Mouse (Mus musculus) embryonic facial prominence, embryonic 10.5 days (tissue): Measurements from ENCODE around the gene Dusp6. TPM values are rescaled to one million over a fixed set of nuclear protein-coding genes. Genes with fewer than 3 reads are reported as not detected.
A peak's percentile ranks its signal among the peaks of the same experiment; 100 is the strongest.
"Not testable (repeated sequence)": the region's sequence is repeated elsewhere in the genome, so short reads cannot be mapped to it uniquely, and the experiment has no call there.

Source experiments
- DNase-seq: peaks from one replicate; pipeline ENCODE4 v3.0.0-alpha.2; 2017; ENCODE audit warnings: low spot score
- H3K27ac ChIP-seq: fragments of 300-500 bp; sonication (generic); replicated peaks from 2 replicates; pipeline ENCODE4 v1.5.1; 2016; ENCODE audit warnings: mild to moderate bottlenecking
- H3K27me3 ChIP-seq: fragments of 300-500 bp; sonication (generic); replicated peaks from 2 replicates; pipeline ENCODE4 v1.6.1; 2016; ENCODE audit warnings: low read depth, mild to moderate bottlenecking; ENCODE audit not compliant: poor library complexity, severe bottlenecking
- H3K36me3 ChIP-seq: fragments of 300-500 bp; sonication (generic); replicated peaks from 2 replicates; pipeline ENCODE4 v1.6.1; 2016; ENCODE audit warnings: mild to moderate bottlenecking, moderate library complexity
- H3K4me1 ChIP-seq: fragments of 300-500 bp; sonication (generic); 2 replicates; pipeline ENCODE4 v1.6.1; 2016
- H3K4me3 ChIP-seq: fragments of 300-500 bp; sonication (generic); 2 replicates; pipeline ENCODE4 v1.5.1; 2016; ENCODE audit warnings: mild to moderate bottlenecking, moderate library complexity
- H3K9me3 ChIP-seq: fragments of 300-500 bp; sonication (generic); 2 replicates; pipeline ENCODE4 v1.6.1; 2016; ENCODE audit warnings: mild to moderate bottlenecking
- WGBS: fragments of 180-500 bp; shearing (Covaris S2); methylation state at CpG from one replicate; pipeline ENCODE4 v1.1.7; 2016; 5-methylcytosine and 5-hydroxymethylcytosine counted together
- polyA plus RNA-seq: library from polyadenylated mRNA; unstranded; fragments of >200 nt; fragmentation: Nextera tagmentation; extraction: Ambion mirVana; gene quantifications from 2 replicates; pipeline ENCODE4 v1.2.1, GENCODE M21; 2016

The Dusp6 gene
- 122 and 131 TPM in 2 replicates for polyA plus RNA-seq

DNA sequence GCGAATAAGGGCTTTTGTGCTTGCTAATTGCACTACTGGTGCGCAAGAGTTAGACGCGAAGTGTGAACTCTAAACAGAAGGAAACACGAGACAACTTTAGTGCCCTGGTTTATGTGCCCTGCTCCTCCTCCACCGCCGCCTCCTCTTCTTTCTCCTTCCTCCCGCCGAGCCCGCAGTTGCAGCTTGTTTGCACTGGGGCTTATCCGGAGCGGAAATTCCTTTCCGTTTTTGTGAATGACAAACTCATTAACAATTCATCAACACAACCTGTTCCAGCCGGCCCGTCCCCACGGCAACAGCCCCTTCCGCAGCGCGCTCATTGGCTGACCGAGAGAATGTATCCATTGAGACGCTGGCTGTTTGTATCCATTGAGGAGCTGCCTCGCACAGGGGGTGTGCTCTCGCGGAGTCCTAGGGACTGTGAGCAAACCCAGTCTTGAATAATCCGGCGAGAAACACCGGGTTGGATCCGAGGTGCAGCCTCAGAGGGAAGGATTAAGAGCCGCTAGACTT is at the start of gene Dusp6:
Gene Dusp6 (plus strand): TSS at position 365 of the 513 bp plus-strand sequence.
- Histone ChIP-seq H3K27me3 (no peaks in the 10 kb centered on the region), H3K9me3 (no peaks in the 10 kb centered on the region), H3K27ac (peak within 1 kb of the TSS; percentile 99), H3K4me3 (peak within 1 kb of the TSS; percentile 87), H3K36me3 (peaks cover 24% of the 10 kb centered on the region), H3K4me1 (peaks cover 49% of the 10 kb centered on the region)
- peak; percentile 99 for DNase-seq
- under 1% methylated on average over 29 of the region's 29 CpGs for WGBS

DNA sequence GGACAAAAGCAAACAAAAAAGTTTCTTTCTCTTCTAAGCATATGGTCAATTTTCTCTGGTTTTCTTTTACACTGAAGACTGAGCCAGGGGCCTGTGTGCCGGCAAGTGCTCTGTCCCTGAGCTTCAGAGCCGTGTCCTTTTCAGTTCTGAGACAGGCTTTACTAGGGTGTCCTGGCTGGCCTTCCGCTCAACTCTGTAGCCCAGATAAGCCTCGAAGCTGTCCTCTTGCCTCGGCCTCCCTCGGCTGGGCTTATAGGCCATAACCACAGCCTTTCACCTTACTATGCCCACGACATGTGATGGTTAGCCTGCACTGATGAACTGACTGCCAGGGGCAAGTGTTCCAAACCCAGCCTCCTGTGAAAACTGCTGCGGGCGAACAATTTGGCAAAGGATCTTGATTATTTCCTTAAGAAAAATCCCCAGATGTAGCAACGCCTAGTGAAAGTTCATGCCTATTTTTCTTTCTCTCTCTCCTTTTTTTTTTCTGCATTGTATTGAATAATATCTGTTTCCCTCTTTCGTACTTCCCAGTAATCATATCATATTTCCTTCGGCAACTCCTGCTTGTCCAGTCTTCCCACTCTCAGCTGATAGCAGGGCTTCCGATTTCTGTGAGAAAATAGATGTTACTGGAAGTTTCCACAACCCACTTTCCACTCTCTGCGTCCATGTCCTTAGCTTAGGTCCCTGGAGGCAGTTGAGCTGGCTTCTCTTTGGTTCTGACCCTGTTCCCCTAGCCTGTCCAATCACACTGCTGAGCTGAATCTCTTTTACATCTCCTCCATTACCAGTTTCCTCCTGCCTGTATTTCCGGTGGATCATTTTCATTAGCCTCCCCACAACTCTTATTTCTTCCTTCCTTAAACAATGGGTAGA is 48.4 kb upstream of the Dusp6 start:
- 87% methylated on average over 15 of the region's 15 CpGs for WGBS
- Histone ChIP-seq H3K9me3 (no peaks in the 10 kb centered on the region), H3K36me3 (no peaks in the 10 kb centered on the region), H3K4me1 (peaks cover 5% of the 10 kb centered on the region), H3K4me3 (no peak overlapping the region), H3K27me3 (no peaks in the 10 kb centered on the region), H3K27ac (0 out of 2 replicates have a peak overlapping the region, but pooled peaks have one; percentile 24)
- no peak for DNase-seq

DNA sequence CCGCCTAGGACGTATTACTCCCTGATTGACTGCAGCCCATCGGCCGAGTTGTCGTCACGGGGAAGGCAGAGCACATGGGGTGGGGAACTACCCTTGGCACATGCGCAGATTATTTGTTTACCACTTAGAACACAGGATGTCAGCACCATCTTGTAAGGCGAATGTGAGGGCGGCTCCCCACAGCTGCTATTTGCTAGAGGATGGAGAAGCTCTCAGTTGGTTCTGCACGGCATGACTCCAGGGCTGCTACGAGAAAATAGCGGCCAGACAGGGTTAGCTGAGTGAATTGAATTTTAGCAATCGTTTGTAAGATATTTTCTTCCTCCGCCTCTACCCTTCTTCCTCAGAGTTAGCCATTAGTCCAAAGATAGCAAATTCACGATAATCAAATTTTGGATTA is 46.5 kb upstream of the Dusp6 start:
- not testable (repeated sequence) for H3K27ac ChIP-seq, H3K9me3 ChIP-seq, H3K36me3 ChIP-seq, H3K4me3 ChIP-seq, DNase-seq, H3K27me3 ChIP-seq, H3K4me1 ChIP-seq
- WGBS: 93% methylated on average over 15 of the region's 15 CpGs

DNA sequence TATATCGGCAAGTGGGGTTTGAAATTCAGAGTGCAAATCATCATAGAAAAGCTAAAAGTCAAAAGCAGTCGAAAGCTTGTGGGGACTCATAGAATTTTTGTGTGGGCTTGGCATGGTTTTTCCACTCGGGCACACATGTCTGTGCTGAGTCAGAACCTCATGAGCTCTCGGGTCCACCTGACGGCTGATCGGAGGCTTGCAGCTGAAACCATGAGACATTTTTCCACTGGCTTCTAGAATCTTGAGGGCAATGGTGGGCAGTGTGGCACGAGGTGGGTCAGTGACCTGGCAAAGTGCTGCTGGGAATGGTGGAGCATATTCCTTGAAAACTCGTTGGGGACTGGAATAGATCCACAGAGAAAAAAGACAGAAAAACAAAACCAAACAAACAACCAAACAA is 41.5 kb upstream of the Dusp6 start:
- Histone ChIP-seq H3K27ac (no peak overlapping the region), H3K36me3 (no peaks in the 10 kb centered on the region), H3K4me1 (no peaks in the 10 kb centered on the region), H3K4me3 (no peak overlapping the region), H3K27me3 (no peaks in the 10 kb centered on the region), H3K9me3 (no peaks in the 10 kb centered on the region)
- WGBS: 92% methylated on average over 8 of the region's 8 CpGs
- no peak for DNase-seq

DNA sequence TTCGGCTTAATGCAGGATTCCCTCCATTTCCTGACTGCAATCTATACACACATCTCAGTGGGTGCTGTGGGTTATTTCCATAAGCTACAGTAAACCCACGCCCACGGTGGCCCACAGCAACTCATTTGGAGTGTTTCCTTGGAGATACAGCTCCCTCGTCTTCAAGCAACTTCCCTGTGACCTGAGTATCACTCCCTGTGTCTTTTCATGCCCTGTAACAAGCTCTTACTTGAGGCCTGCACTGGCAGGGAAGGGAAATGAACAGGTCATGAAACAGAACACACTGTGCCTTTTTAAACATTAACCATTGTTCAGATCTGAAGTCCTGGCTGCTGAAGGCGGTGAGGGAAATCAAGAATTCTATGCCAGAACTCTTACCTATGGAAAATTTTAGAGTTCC is 40.3 kb upstream of the Dusp6 start:
- Histone ChIP-seq H3K36me3 (no peaks in the 10 kb centered on the region), H3K27me3 (no peaks in the 10 kb centered on the region), H3K4me3 (no peak overlapping the region), H3K9me3 (no peaks in the 10 kb centered on the region), H3K27ac (no peak overlapping the region), H3K4me1 (peaks cover 11% of the 10 kb centered on the region)
- 84% methylated on average over 5 of the region's 5 CpGs for WGBS
- DNase-seq: no peak

DNA sequence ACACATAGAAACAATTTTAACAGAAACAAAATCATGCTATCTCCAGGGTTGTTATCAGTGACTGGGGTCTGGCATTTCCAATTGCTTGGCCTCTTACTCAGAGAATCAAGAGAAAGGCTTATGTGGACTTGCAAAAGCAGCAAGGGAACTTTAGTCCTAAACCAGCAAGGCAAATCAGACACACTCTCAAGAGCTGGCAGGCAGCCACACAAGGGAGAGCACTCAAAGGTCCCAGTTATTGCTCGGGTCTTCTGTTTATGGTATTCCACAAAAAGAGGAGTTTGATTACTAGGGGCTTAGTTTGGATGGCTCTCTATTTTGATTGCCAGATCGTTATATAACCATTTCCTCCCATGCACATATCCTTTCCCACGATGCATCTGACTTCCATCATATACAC is 38.8 kb upstream of the Dusp6 start:
- peaks cover 4% of the 10 kb centered on the region; the same call in 1 of the 2 replicates for H3K27me3 ChIP-seq
- 81% methylated on average over 3 of the region's 3 CpGs for WGBS
- no peak for DNase-seq

DNA sequence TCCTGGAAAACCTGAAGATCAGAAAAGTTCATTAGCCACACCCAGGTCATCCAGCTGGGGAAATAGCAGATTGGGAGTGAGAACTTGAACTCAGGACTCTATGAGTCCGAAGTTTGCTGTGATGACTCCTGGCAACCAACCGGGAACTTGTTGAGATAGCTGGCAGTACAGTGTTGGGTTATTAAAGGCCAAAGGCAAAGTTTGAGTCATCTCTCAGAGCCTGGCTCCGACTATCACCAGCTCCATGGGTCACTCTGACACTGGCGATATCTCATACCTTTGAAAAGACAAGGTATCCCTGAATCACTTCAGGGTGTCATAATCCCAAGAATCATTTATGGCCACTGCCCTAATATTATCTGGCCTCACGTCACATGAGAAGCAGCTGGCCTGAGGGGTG is 36.2 kb upstream of the Dusp6 start:
- H3K4me3 ChIP-seq: no peak overlapping the region
- no peak for DNase-seq
- no peaks in the 10 kb centered on the region for H3K9me3 ChIP-seq
- H3K27me3 ChIP-seq: peaks cover 4% of the 10 kb centered on the region; the same call in 1 of the 2 replicates
- H3K27ac ChIP-seq: no peak overlapping the region
- 89% methylated on average over 5 of the region's 5 CpGs for WGBS
- no peaks in the 10 kb centered on the region for H3K36me3 ChIP-seq
- peaks cover 30% of the 10 kb centered on the region for H3K4me1 ChIP-seq

More for the DNA sequence above, 38.8 kb upstream of the Dusp6 start:
- H3K9me3 ChIP-seq: no peaks in the 10 kb centered on the region
- H3K4me1 ChIP-seq: peaks cover 26% of the 10 kb centered on the region
- no peak overlapping the region for H3K4me3 ChIP-seq
- no peaks in the 10 kb centered on the region for H3K36me3 ChIP-seq
- H3K27ac ChIP-seq: no peak overlapping the region

DNA sequence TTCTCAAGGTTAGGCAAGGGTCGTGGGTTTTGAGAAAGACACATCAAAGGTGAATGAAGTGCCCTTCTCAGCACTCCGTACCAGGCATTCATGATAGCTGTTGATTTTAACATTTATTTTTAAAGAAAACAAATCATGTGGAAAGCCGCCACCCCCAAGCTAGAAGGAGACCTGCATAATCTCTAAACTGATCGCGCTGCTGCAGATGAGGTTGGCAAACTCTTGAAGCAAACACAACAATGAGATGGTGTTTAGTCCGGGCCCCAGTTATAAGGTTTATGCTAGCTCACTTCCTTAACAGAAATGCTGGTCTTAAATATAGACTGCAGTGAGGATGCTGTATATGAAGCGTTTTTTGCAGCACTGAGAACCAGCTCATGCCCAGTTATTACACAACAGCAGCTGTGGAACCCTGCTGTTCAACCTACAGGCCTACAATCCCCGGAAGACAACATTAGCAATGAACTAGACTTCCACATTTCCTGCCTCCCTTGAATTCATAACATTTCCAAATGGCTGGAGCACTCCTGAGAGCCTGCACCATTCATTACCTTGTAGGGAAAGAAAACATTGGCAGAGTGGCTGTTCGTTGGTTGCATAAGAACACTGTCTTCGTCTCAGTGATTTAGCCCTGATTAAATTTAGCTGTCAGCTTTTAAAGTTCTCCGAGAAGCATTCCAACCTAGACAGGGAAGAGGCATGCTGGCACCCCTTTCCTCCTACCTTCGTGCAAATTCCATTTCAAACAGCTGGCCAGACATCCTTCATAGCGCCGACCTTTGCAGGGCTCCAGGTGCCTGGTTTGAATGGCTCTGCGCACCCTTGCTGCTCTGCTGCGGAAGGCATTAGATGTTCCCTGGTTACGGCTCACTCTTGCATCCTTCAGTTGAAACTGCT is 34.8 kb upstream of the Dusp6 start:
- H3K4me1 ChIP-seq: peaks cover 41% of the 10 kb centered on the region
- H3K9me3 ChIP-seq: no peaks in the 10 kb centered on the region
- peaks cover 4% of the 10 kb centered on the region; the same call in 1 of the 2 replicates for H3K27me3 ChIP-seq
- peak overlapping the region; percentile 43; the same call in 1 of the 2 replicates for H3K4me3 ChIP-seq
- peak overlapping the region; percentile 59 for H3K27ac ChIP-seq
- H3K36me3 ChIP-seq: no peaks in the 10 kb centered on the region
- DNase-seq: peak; percentile 41
- 27% methylated on average over 17 of the region's 17 CpGs for WGBS

DNA sequence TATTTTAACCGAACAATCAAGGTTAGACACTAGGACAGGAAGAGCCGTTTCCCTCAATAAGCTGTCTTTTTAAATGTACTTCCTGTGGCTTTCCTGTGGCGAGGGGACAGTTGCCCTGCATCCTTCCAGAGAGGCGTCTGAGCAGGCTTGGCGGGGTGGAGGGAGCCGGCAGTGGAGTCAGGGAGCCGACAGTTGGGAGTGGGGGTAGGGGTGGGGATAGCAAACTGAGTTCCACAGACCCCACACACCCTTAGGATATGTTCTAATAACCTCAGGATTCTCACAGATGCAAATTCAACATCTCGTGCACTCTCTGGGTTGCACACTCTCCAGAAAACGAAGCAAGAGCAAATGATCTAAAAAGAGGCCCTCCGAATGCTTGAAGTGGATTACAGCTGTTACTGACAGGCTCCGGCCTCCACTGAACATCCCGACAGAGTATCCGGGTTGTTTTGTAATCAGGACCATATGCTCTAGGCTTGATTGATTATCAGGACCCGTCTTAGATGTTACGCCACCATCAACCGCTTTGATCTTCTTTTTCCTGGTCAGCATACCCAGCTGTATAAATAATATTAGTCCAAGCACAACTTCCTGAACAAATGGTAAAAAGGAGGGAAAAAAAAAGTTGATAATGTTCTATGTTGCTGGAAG is 33.9 kb upstream of the Dusp6 start:
- H3K9me3 ChIP-seq: no peaks in the 10 kb centered on the region
- H3K36me3 ChIP-seq: no peaks in the 10 kb centered on the region
- 7% methylated on average over 16 of the region's 16 CpGs for WGBS
- H3K27me3 ChIP-seq: peaks cover 4% of the 10 kb centered on the region; the same call in 1 of the 2 replicates
- peak overlapping the region; percentile 43 for H3K4me3 ChIP-seq
- peaks cover 46% of the 10 kb centered on the region for H3K4me1 ChIP-seq
- peak; percentile 64 for DNase-seq
- H3K27ac ChIP-seq: peak overlapping the region; percentile 77

DNA sequence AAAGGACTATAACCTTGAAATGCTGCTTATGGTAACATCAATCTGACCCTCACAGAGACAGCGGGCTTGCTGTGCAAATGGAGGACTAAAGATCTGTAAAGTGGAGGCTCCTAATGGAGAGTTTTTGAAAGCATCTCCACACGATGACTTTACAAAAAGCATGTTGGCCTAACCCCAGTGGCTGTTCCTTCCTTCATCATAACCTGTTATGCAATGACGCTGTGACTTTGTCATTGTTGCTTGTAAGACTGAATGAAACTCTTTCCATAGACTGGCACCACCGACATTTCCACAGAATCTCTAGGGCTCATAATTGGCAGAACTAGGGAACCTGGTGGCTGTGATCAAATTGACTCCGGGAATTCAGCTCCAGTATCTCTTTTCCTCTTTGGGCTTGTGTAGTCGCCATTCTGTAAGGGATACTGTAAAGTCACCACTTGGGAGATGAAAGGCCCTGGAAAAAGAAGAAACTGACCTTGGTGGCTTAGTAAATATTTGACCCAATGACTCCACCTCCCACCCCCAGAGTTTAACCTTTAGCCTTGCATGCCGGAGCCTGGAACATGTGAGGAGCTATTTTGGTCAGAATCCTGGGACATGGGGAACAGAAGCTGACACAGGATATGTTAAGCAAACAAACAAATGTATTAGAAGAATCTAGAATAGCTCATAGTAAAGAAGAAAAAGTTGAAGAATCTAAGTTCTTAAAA is 30.4 kb upstream of the Dusp6 start:
- no peak for DNase-seq
- 58% methylated on average over 7 of the region's 7 CpGs for WGBS
- Histone ChIP-seq H3K9me3 (no peaks in the 10 kb centered on the region), H3K27ac (no peak overlapping the region), H3K4me3 (no peak overlapping the region), H3K27me3 (peaks cover 4% of the 10 kb centered on the region; the same call in 1 of the 2 replicates), H3K4me1 (peaks cover 41% of the 10 kb centered on the region), H3K36me3 (no peaks in the 10 kb centered on the region)

DNA sequence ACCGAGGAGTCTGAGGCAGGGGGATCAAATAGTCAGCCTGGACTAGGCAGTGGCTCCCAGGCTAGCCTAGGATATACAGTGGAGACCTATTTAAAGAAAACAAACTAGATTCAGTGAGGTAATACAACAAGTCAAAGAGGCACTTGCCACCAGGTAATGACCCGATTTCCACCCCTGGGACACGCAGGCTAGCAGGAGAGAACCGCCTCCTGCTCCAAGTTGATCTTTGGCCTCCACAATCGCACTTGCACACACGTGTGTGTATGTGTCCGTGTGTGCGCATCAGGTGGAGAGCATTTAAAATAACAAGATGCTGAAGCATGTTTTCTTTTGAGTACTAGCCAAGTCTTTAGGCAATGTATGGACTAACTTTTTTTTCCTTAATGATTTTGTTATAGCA is 28.7 kb upstream of the Dusp6 start:
- Histone ChIP-seq H3K36me3 (no peaks in the 10 kb centered on the region), H3K4me3 (no peak overlapping the region), H3K27me3 (no peaks in the 10 kb centered on the region), H3K9me3 (no peaks in the 10 kb centered on the region), H3K4me1 (peaks cover 30% of the 10 kb centered on the region), H3K27ac (no peak overlapping the region)
- no peak for DNase-seq
- 87% methylated on average over 8 of the region's 8 CpGs for WGBS
